Mouse (Mus musculus) heart, postnatal 0 days (tissue): ENCODE results near the gene Pmp22.

Source experiments
- CTCF ChIP-seq: IDR thresholded peaks from 2 replicates; pipeline ENCODE4 v1.5.1; 2016; ENCODE audit warnings: antibody characterized with exemption, control low read depth, low read depth
- EP300 ChIP-seq: IDR thresholded peaks from 2 replicates; pipeline ENCODE4 v1.6.1; 2016; ENCODE audit warnings: antibody characterized with exemption, low read depth

- TF ChIP-seq EP300 (no peak), CTCF (no peak)
Measured at GRCm38 (mm10) chr11:63142816-63143215, 14.0 kb downstream of the Pmp22 start.
